Mouse (Mus musculus) intestine, embryonic 14.5 days (tissue): ENCODE results near the gene Ccdc61. TPM values are rescaled to one million over a fixed set of nuclear protein-coding genes. Genes with fewer than 3 reads are reported as not detected.

Experiments
- ATAC-seq: fragments of 200-750 bp; cut with Nextera tagmentation; replicated peaks from 2 replicates; pipeline ENCODE4 v1.8.0; 2017; ENCODE audit warnings: low read depth, moderate number of reproducible peaks, moderate TSS enrichment, moderate library complexity; ENCODE audit not compliant: low FRiP score, low TSS enrichment
- DNase-seq: peaks from one replicate; pipeline ENCODE4 v3.0.0-alpha.2; 2018; ENCODE audit warnings: low spot score
- H3K27ac ChIP-seq: fragments of 300-500 bp; sonication (generic); 2 replicates; pipeline ENCODE4 v1.5.1; 2014; ENCODE audit warnings: low read depth, mild to moderate bottlenecking, control low read depth
- H3K27me3 ChIP-seq: fragments of 300-500 bp; sonication (generic); replicated peaks from 2 replicates; pipeline ENCODE4 v1.6.1; 2014; ENCODE audit warnings: low read length, control low read depth; ENCODE audit not compliant: control insufficient read depth, insufficient read depth
- H3K36me3 ChIP-seq: fragments of 300-500 bp; sonication (generic); 2 replicates; pipeline ENCODE4 v1.6.1; 2014; ENCODE audit warnings: low read length, control low read depth; ENCODE audit not compliant: control insufficient read depth, insufficient read depth
- H3K4me1 ChIP-seq: fragments of 300-500 bp; sonication (generic); replicated peaks from 2 replicates; pipeline ENCODE4 v1.6.1; 2014; ENCODE audit warnings: low read length, control low read depth, mixed read lengths; ENCODE audit not compliant: control insufficient read depth, insufficient read depth
- H3K4me2 ChIP-seq: fragments of 300-500 bp; sonication (generic); 2 replicates; pipeline ENCODE4 v1.6.1; 2014; ENCODE audit warnings: low read length
- H3K4me3 ChIP-seq: fragments of 300-500 bp; sonication (generic); 2 replicates; pipeline ENCODE4 v1.5.1; 2014; ENCODE audit warnings: low read depth, low read length, control low read depth, mixed read lengths
- H3K9ac ChIP-seq: fragments of 300-500 bp; sonication (generic); 2 replicates; pipeline ENCODE4 v1.6.1; 2014; ENCODE audit warnings: mild to moderate bottlenecking, low read length
- H3K9me3 ChIP-seq: fragments of 300-500 bp; sonication (generic); 2 replicates; pipeline ENCODE4 v1.6.1; 2016; ENCODE audit warnings: low read length, control low read depth; ENCODE audit not compliant: control insufficient read depth
- WGBS: fragments of 180-500 bp; shearing (Covaris S2); extraction: QIAGEN DNeasy Blood & Tissue Kit; methylation state at CpG from one replicate; pipeline ENCODE4 v1.1.7; 2014; 5-methylcytosine and 5-hydroxymethylcytosine counted together
- polyA plus RNA-seq: library from polyadenylated mRNA; unstranded; fragments of >200 nt; fragmentation: Nextera tagmentation; extraction: Ambion mirVana; gene quantifications from 2 replicates; pipeline ENCODE4 v1.2.1, GENCODE M21; 2014

The Ccdc61 gene
- polyA plus RNA-seq, 1 experiment from 2014 or later = 21.7 TPM

DNA sequence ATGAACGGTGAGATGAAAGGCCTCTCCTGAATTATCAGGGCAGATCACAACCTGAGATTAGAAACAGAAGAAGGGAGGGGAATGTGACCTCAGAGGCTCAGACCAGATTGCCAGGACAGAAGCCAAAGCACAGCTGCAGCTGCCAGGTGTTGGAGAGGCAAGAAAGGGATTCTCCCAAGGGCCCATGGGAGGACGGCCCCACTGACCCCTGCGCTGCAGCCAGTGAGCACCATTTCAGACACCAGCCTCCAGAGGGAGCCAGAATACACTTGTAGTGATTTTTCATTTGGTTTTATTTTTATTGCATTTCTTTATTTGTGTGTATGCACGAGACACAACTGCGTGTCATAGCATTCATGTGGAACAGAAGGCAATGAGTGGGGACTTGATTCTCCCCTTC is 13.7 kb downstream of the Ccdc61 start:
- Histone ChIP-seq H3K36me3 (peaks cover 28% of the 10 kb centered on the region), H3K4me3 (no peak overlapping the region), H3K27ac (no peak overlapping the region), H3K4me1 (peaks cover 15% of the 10 kb centered on the region), H3K9me3 (no peaks in the 10 kb centered on the region), H3K9ac (no peak overlapping the region), H3K4me2 (no peak overlapping the region), H3K27me3 (peaks cover 7% of the 10 kb centered on the region)
- WGBS = 48% methylated on average over 5 of the region's 5 CpGs
- ATAC-seq (no peak), DNase-seq (peak; percentile 59)

DNA sequence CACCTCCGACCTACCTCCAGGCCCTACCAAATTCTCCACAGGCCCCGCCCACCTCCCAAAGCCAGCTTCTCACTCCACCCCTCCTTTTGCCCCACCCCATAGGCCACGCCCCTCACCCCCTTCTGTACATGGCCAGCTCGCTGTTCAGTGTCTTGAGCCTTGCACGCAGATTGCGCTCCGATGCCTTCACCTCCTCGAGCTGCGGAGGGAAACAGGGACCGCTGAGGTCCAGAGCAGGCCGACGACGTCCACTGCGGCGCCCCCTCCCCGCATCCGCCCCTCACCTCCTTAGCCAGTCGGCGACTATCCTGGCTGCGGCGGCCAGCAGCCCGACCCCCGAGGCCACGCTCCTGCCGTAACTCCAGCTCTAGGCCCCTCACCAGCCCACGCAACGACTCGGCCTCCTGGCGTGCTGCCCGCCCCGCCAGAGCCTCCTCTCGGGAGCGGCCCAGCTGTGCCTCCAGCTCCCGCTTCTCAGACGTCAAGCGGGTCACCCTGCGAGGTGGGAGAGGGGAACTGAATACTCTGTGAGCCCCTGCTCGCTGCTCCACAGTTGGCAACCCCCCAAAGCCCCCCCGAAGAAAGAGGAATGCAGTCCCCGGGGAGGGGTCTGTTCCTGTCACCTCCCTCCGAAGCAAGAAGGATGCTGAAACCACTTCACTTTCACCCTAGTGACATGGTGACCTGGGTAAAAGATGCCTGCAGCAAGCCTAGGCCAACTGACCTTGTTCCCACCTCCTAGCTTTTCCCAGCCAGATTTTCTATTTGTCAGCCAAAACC is 16.4 kb downstream of the Ccdc61 start:
- peak overlapping the region; percentile 48 for H3K9ac ChIP-seq
- H3K9me3 ChIP-seq = no peaks in the 10 kb centered on the region
- no peak overlapping the region for H3K27ac ChIP-seq
- ATAC-seq (peak; percentile 59), DNase-seq (peak; percentile 71)
- peaks cover 7% of the 10 kb centered on the region for H3K27me3 ChIP-seq
- 2% methylated on average over 41 of the region's 41 CpGs for WGBS
- peak overlapping the region; percentile 35 for H3K4me3 ChIP-seq
- peaks cover 15% of the 10 kb centered on the region for H3K4me1 ChIP-seq
- 0 out of 2 replicates have a peak, but pooled peaks cover 4% of the 10 kb centered on the region for H3K36me3 ChIP-seq
- H3K4me2 ChIP-seq = peak overlapping the region; percentile 86

DNA sequence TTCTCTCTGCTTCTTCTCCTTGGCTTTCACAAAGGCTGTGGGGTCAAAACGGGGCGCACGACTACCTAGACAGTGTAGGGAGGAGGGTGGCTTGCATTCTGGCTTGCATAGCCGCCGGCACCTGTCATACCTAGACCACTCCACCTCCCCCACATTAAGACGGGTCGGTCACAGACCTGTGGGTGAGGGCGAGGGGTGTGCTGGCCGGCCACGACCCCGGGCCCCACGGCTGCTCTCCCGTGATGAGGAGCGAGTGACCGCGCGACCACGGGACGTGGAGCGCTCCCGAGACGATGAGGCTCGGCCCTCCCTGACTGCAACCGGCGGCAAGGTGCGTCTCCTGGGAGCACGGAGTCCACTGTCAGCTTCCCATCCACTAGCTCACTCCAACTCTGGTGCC is 17.2 kb downstream of the Ccdc61 start:
- DNase-seq = no peak

DNA sequence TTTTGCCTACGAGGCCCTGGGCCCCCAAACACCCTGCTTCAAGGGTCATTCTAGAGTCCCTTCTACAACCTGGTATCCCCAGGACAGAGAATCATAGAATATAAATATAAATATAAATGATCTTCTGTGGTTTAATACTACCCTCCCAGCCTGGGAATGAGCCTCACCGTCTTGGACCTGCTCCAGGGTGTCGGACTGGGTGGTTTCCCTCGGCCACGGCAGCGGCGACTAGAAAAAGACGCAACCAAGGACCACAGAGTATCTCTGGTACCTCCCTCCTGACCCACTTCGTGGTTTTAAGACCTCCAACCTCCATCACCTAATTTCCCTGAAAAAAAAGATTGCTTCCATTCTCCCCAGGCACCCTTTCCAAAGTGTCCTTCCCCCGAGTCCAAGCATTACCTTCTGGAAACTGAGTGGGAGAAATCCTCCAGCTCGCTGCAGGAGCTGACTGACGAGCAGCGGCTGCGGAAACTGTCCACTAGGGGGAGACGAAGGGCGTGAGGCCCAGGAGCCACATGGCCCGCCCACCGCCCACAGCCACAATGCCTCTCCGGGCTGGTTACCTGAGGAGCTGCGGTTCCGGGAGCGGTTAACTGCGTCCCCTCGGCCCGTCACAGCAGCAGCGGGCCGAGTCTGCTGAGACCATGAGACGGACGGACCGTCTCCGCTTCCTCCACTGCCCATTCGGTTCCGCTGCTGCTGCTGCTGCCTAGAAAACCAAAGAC is 18.2 kb downstream of the Ccdc61 start:
- DNase-seq = peak; percentile 92
- no peaks in the 10 kb centered on the region for H3K9me3 ChIP-seq
- peak overlapping the region; percentile 29 for H3K4me3 ChIP-seq
- no peak overlapping the region for H3K9ac ChIP-seq
- ATAC-seq = peak; percentile 60
- H3K36me3 ChIP-seq = no peaks in the 10 kb centered on the region
- peaks cover 15% of the 10 kb centered on the region for H3K4me1 ChIP-seq
- H3K27me3 ChIP-seq = peaks cover 7% of the 10 kb centered on the region
- 21% methylated on average over 33 of the region's 33 CpGs for WGBS
- H3K4me2 ChIP-seq = peak overlapping the region; percentile 86
- no peak overlapping the region for H3K27ac ChIP-seq

More for the DNA sequence above, 17.2 kb downstream of the Ccdc61 start:
- Histone ChIP-seq H3K4me1 (peaks cover 15% of the 10 kb centered on the region), H3K4me3 (peak overlapping the region; percentile 35; the same call in 1 of the 2 replicates), H3K27ac (no peak overlapping the region), H3K9ac (no peak overlapping the region), H3K36me3 (no peaks in the 10 kb centered on the region), H3K27me3 (peaks cover 7% of the 10 kb centered on the region), H3K9me3 (no peaks in the 10 kb centered on the region), H3K4me2 (peak overlapping the region; percentile 86)
- peak; percentile 25; the same call in 1 of the 2 replicates for ATAC-seq
- WGBS = 31% methylated on average over 27 of the region's 27 CpGs

DNA sequence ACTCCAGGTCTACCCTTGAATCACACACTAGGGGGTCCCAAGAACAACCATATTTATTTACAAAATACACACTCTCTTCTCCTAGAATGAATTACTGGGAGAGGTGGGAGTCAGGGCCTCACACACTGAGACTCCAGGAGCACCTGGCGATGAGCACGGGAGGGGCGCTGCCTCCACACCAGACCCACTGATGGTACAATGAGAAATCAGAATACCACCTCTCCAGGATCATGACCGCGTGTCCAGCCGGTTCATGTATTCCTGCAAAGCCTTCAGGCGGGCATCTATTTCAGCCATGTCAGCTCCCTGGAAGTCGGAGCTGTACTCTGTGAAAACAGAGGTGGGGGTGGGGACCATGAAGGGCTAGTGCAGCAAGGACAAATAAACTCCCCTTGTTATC is 19.4 kb downstream of the Ccdc61 start:
- Histone ChIP-seq H3K27ac (no peak overlapping the region), H3K36me3 (no peaks in the 10 kb centered on the region), H3K4me2 (no peak overlapping the region), H3K4me1 (peaks cover 15% of the 10 kb centered on the region), H3K27me3 (peaks cover 7% of the 10 kb centered on the region), H3K9ac (no peak overlapping the region), H3K9me3 (no peaks in the 10 kb centered on the region), H3K4me3 (no peak overlapping the region)
- DNase-seq (no peak), ATAC-seq (no peak)
- WGBS = 91% methylated on average over 8 of the region's 8 CpGs

DNA sequence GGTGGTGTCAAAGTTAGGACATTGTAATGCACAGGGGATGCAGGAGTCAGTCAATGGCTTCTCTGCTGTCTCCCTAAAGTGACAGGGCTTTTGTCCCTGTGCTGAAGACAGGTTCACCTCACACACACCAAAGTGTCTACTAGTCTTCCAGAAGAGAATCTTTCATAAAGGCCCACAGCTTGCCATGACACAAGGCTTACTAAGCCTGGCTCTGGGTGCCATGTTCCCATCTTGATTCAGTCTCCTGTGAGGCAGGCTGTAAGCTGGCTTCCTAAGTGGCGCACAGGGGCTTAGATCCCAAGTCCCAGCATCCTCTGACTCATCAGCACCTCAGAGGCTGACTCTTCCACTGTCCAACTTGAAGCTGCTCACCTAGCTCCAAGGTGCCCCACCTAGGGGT is 23.3 kb downstream of the Ccdc61 start:
- no peaks in the 10 kb centered on the region for H3K27me3 ChIP-seq

DNA sequence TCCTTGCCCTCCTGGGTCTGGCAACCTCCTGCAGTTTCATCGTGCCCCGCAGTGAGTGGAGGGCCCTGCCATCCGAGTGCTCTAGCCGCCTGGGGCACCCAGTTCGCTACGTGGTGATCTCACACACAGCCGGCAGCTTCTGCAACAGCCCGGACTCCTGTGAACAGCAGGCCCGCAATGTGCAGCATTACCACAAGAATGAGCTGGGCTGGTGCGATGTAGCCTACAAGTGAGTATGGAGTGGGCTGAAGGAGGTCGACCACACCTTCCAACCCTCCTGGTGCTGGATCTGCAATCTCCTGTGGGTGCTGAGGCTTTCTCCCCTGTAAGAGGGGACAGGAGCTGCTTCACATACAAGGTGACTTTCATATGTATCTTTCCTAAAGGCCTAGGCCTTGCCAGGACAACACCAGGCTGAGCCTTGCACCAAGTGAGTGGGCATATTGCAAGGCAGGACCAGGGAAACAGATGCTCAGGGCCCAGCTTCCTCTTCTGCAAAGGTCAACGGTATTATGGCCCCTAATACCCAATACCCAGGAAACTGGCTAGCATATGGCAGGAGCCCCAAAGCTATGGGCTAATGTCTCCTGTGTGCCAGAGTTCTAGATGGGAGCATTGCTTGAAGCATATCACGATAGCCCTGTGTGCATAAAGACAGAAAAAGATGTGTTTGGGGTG is 25.3 kb downstream of the Ccdc61 start:
- peak; percentile 21 for ATAC-seq
- Histone ChIP-seq H3K36me3 (no peaks in the 10 kb centered on the region), H3K27me3 (no peaks in the 10 kb centered on the region), H3K4me2 (no peak overlapping the region), H3K9me3 (no peaks in the 10 kb centered on the region), H3K27ac (no peak overlapping the region; the same call in 1 of the 2 replicates), H3K4me1 (0 out of 2 replicates have a peak, but pooled peaks cover 3% of the 10 kb centered on the region), H3K9ac (no peak overlapping the region), H3K4me3 (no peak overlapping the region)
- 57% methylated on average over 13 of the region's 13 CpGs for WGBS
- no peak for DNase-seq

More for the DNA sequence above, 23.3 kb downstream of the Ccdc61 start:
- H3K4me2 ChIP-seq = no peak overlapping the region
- DNase-seq (no peak), ATAC-seq (no peak)
- no peaks in the 10 kb centered on the region for H3K36me3 ChIP-seq
- H3K9me3 ChIP-seq = no peaks in the 10 kb centered on the region
- no peak overlapping the region for H3K27ac ChIP-seq
- no peak overlapping the region for H3K4me3 ChIP-seq
- H3K4me1 ChIP-seq = 0 out of 2 replicates have a peak, but pooled peaks cover 3% of the 10 kb centered on the region
- whole genome bisulfite sequencing = 100% methylated on average over 1 of the region's 1 CpGs
- H3K9ac ChIP-seq = no peak overlapping the region

DNA sequence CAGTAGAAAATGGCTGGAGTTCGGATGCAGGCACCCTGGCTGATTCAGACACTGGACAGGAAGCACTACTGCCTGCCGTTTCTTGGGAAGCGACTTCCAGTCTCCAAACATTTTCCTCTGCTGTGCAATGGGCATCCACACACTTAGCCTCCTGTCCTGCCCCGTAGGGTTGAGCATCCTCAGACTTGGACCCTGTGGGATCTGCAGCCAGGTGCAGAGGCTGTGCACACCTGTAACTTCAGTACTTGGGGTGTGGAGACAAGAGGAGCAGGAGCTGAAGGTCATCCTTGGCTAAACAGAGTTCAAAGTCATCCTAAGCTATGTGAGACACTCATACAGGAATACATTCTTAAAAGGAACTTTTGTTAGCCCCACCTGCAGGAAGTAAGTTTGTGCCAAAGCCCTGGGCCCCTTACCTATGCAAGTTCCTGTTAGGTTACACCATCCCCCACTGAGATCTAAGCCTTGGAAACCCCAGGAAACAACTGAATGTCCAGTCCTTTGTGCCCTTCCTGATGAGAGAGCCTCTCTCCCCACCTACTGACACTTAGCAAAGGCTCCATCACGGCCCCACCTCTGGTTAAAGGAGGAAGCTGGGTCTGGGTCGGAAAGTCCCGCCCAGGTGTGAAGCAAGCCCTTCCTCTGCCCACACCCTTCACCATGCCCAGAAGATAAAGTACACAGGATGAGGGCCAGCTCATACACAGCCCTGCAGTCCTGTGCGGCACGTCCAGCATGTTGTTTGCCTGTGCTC is 26.0 kb downstream of the Ccdc61 start:
- ATAC-seq (peak; percentile 75), DNase-seq (peak; percentile 68)
- H3K9ac ChIP-seq = no peak overlapping the region
- 54% methylated on average over 9 of the region's 9 CpGs for WGBS
- no peaks in the 10 kb centered on the region for H3K36me3 ChIP-seq
- no peaks in the 10 kb centered on the region for H3K27me3 ChIP-seq
- peak overlapping the region; percentile 22; the same call in 1 of the 2 replicates for H3K27ac ChIP-seq
- H3K9me3 ChIP-seq = no peaks in the 10 kb centered on the region
- no peak overlapping the region for H3K4me3 ChIP-seq
- no peak overlapping the region for H3K4me2 ChIP-seq
- H3K4me1 ChIP-seq = 0 out of 2 replicates have a peak, but pooled peaks cover 3% of the 10 kb centered on the region
